Mouse (Mus musculus) ES-E14 (cell line): ENCODE data around the gene Coa6.

ENCODE experiments used
- CHD2 ChIP-seq: IDR thresholded peaks from 2 replicates; pipeline ENCODE4 v1.6.1; 2014; ENCODE audit warnings: mild to moderate bottlenecking, low read depth, low read length, inconsistent platforms
- MAFK ChIP-seq: IDR thresholded peaks from 2 replicates; pipeline ENCODE4 v1.6.1; 2014; ENCODE audit warnings: mild to moderate bottlenecking, low read depth, low read length, inconsistent platforms; ENCODE audit not compliant: insufficient read depth

DNA sequence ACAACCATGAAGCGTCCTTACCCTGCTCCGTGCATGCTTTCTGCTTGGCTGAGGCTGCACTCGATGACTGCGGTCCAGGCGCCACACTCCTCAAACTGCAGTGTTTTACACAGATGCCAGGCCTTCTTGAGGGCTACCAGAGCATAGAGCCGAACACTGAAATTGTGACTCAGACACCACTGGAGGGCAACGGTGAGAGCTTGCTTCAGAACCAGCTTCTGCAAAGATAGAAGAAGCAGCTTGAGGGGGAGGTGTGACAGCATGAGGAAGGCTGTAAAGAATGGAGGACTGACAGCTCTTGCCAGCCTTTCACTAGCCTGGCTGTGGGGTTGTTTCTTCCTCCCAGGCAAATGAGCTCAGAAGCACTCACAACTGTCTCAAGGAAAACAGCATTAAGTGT is 11.5 kb downstream of the Coa6 start:
- TF ChIP-seq MAFK (no peak), CHD2 (no peak)
